11 mouse cellular contexts compared by ENCODE assay signal in the genomic region with DNA sequence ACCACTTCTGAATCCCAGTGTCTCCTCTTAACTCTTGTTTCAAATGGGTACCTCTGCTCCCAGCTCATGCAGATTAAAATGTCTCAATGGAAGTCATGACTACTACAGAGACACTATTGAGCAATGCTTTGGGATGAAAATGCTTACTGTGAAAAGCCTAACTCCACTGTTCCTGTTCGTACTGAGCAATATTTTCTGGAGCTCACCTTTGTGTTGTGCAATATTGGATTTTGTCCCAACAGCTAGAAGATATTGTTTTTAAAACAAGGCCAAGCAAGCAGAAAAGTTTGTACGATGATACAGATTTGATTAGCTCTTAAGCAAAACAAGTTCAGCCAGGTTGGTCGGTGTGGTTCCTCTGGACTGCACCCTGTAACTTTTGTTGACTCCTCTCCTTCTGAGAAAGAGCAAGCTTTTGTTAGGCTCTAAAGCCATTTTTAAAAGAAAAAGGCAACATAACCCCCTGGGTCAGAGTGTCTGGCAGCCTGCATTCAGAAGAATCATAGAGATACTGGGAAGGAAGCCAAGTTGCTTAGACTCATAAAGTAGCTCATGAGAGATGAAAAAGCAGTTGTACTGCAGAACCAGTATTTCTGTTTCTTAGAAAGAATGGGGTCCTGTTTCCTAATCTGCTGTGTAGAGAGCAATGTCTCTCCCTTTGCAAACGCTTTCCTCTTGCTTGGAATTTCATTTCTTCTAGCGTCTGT.
DNase-seq lines count a peak whose midpoint lies in the region; ATAC-seq lines count a peak whose summit lies in the region.
"Had no signal": no experiment of that assay in that cellular context is flagged by ENCODE, and none has a peak within 500 bp of the region (broad histone marks: within the 10 kb centered on the region; RNA-seq: fewer than 3 reads in every experiment).

No protein-coding gene starts in this region.

- WGBS in hindbrain, embryonic 12.5 days, result 60% methylated on average over 5 of the region's 5 CpGs
- WGBS in hindbrain, embryonic 11.5 days, result 77% methylated on average over 5 of the region's 5 CpGs

- no peaks in the 10 kb centered on the region for H3K36me3 ChIP-seq in hindbrain, embryonic 12.5 days
- H3K36me3 ChIP-seq in hindbrain, embryonic 11.5 days (ENCODE audit: control insufficient read depth, insufficient read depth, low read length), result no peaks in the 10 kb centered on the region

- peak overlapping the region; percentile 52; the same call in 1 of the 2 replicates for H3K27ac ChIP-seq in hindbrain, embryonic 12.5 days
- H3K27ac ChIP-seq in hindbrain, embryonic 11.5 days (ENCODE audit: low read depth, low read length), result no peak overlapping the region
- H3K27ac ChIP-seq: liver, embryonic 14.5 days had no signal

- no peaks in the 10 kb centered on the region for H3K27me3 ChIP-seq in hindbrain, embryonic 12.5 days
- H3K27me3 ChIP-seq in hindbrain, embryonic 11.5 days (ENCODE audit: control insufficient read depth, insufficient read depth, low read length), result no peaks in the 10 kb centered on the region

- H3K9ac ChIP-seq in hindbrain, embryonic 12.5 days, result no peak overlapping the region
- no peak overlapping the region for H3K9ac ChIP-seq in hindbrain, embryonic 11.5 days (ENCODE audit: low read depth, low read length)
- H3K9ac ChIP-seq: liver, embryonic 14.5 days had no signal

- ATAC-seq in hindbrain, embryonic 12.5 days (ENCODE audit: low FRiP score), result no peak
- ATAC-seq in hindbrain, embryonic 11.5 days (ENCODE audit: low FRiP score), result no peak
- no peak for ATAC-seq in erythroblast, adult 5-6 weeks (replicated peaks; ENCODE audit: low FRiP score, poor library complexity, severe bottlenecking)

- no peaks in the 10 kb centered on the region for H3K4me1 ChIP-seq in hindbrain, embryonic 12.5 days
- no peaks in the 10 kb centered on the region for H3K4me1 ChIP-seq in hindbrain, embryonic 11.5 days (replicated peaks; ENCODE audit: control insufficient read depth, insufficient read depth, low read length)

- H3K4me3 ChIP-seq in hindbrain, embryonic 12.5 days, result no peak overlapping the region
- H3K4me3 ChIP-seq in hindbrain, embryonic 11.5 days (ENCODE audit: low read depth, low read length), result no peak overlapping the region

- no peaks in the 10 kb centered on the region for H3K9me3 ChIP-seq in hindbrain, embryonic 12.5 days (replicated peaks)
- H3K9me3 ChIP-seq in hindbrain, embryonic 11.5 days (ENCODE audit: control insufficient read depth, low read length), result no peaks in the 10 kb centered on the region

- H3K4me2 ChIP-seq in hindbrain, embryonic 12.5 days (replicated peaks), result no peak overlapping the region
- no peak overlapping the region for H3K4me2 ChIP-seq in hindbrain, embryonic 11.5 days (replicated peaks; ENCODE audit: low read depth, low read length)

- DNase-seq in hindbrain, embryonic 11.5 days (ENCODE audit: low spot score), result no peak
- DNase-seq in urinary bladder, postnatal 36 days (ENCODE audit: low spot score in 2 of 2), result peak; percentile 37 to 40
- no peak for DNase-seq in urinary bladder, adult 2 months (ENCODE audit: low spot score)
- peak; percentile 49 to 54 for DNase-seq in kidney, postnatal 4 days
- DNase-seq in thymus, postnatal 4 days, result no peak
- DNase-seq in thymus, postnatal 14 days, result no peak
- DNase-seq: adrenal gland, adult 8-10 months; cerebellum, postnatal 36 days had no signal

Comparison
In these comparisons a context has a peak if more than half of its experiments do, and no peak if none do; other contexts are left out.
1. DNase-seq: peak in urinary bladder, postnatal 36 days (2 of 2) and kidney, postnatal 4 days (2 of 2); none in hindbrain, embryonic 11.5 days (single experiment), urinary bladder, adult 2 months (single experiment), thymus, postnatal 4 days (single experiment) and thymus, postnatal 14 days (single experiment).